Mouse (Mus musculus) MEL (cell line): Measurements from ENCODE around the gene Pole4. TPM values are rescaled to one million over a fixed set of nuclear protein-coding genes. Genes with fewer than 3 reads are reported as not detected.

ENCODE experiments used
- DNase-seq: peaks from one replicate; pipeline ENCODE4 v3.0.0; 2011; ENCODE audit warnings: low read depth, low spot score
- H3K27ac ChIP-seq: 2 replicates; pipeline ENCODE4 v1.5.1; 2012; ENCODE audit warnings: low read depth, mild to moderate bottlenecking, control low read depth, low read length, moderate library complexity; ENCODE audit not compliant: control insufficient read depth
- H3K27me3 ChIP-seq, 2 experiments: fragments of 150-350 bp in 1 of 2; sonication (generic) in 1 of 2; 2 replicates each; pipeline ENCODE4 v1.6.1; 2012; ENCODE audit warnings: low read length in 2 of 2, mild to moderate bottlenecking in 2 of 2, improper control_type of control experiment in 1 of 2, moderate library complexity in 1 of 2; ENCODE audit not compliant: insufficient read depth in 2 of 2, control insufficient read depth in 1 of 2
- H3K36me3 ChIP-seq, 2 experiments: 2 replicates each; pipeline ENCODE4 v1.6.1; 2012 to 2014; ENCODE audit warnings: low read length in 2 of 2, improper control_type of control experiment in 1 of 2, inconsistent platforms in 1 of 2, mild to moderate bottlenecking in 1 of 2; ENCODE audit not compliant: insufficient read depth in 2 of 2, control insufficient read depth in 1 of 2
- H3K4me1 ChIP-seq, 2 experiments: fragments of 150-350 bp in 1 of 2; sonication (generic) in 1 of 2; 2 replicates each; pipeline ENCODE4 v1.6.1; 2012; ENCODE audit warnings: low read length in 2 of 2, improper control_type of control experiment in 1 of 2, mild to moderate bottlenecking in 1 of 2; ENCODE audit not compliant: insufficient read depth in 2 of 2, control insufficient read depth in 1 of 2
- H3K4me3 ChIP-seq, 2 experiments: fragments of 150-350 bp in 1 of 2; sonication (generic) in 1 of 2; 2 replicates each; pipeline ENCODE4 v1.5.1; 2012; ENCODE audit warnings: low read depth in 2 of 2, low read length in 2 of 2, mild to moderate bottlenecking in 2 of 2, moderate library complexity in 2 of 2, control low read depth in 1 of 2, improper control_type of control experiment in 1 of 2; ENCODE audit not compliant: control insufficient read depth in 1 of 2, insufficient read depth in 1 of 2
- H3K79me2 ChIP-seq: 2 replicates; pipeline ENCODE4 v1.6.1; 2012; ENCODE audit warnings: mild to moderate bottlenecking, low read length, moderate library complexity; ENCODE audit not compliant: control insufficient read depth, poor library complexity, insufficient read depth
- H3K9ac ChIP-seq: 2 replicates; pipeline ENCODE4 v1.6.1; 2012; ENCODE audit warnings: low read depth, mild to moderate bottlenecking, control low read depth, low read length, moderate library complexity; ENCODE audit not compliant: control insufficient read depth, poor library complexity, severe bottlenecking
- H3K9me3 ChIP-seq: fragments of 150-350 bp; sonication (generic); replicated peaks from 2 replicates; pipeline ENCODE4 v1.6.1; 2012; ENCODE audit warnings: mild to moderate bottlenecking, low read length, improper control_type of control experiment, moderate library complexity; ENCODE audit not compliant: insufficient read depth
- BHLHE40 ChIP-seq: IDR thresholded peaks from 2 replicates; pipeline ENCODE4 v1.6.1; 2012; ENCODE audit warnings: low read depth, mild to moderate bottlenecking, inconsistent platforms, low read length, improper control_type of control experiment, borderline replicate concordance
- CTCF ChIP-seq, 3 experiments: IDR thresholded peaks in 2 of 3; conservative IDR thresholded peaks in 1 of 3; 2 replicates each; pipeline ENCODE4 v1.5.1; 2011 to 2012; ENCODE audit warnings: low read length in 3 of 3, low read depth in 2 of 3, mild to moderate bottlenecking in 2 of 3, improper control_type of control experiment in 1 of 3, inconsistent platforms in 1 of 3, mixed read lengths in 1 of 3, moderate library complexity in 1 of 3; ENCODE audit not compliant: control insufficient read depth in 1 of 3, insufficient read depth in 1 of 3, poor library complexity in 1 of 3, severe bottlenecking in 1 of 3
- ELF1 ChIP-seq: IDR thresholded peaks from 2 replicates; pipeline ENCODE4 v1.6.1; 2014; ENCODE audit warnings: low read depth, mild to moderate bottlenecking, inconsistent platforms, low read length, improper control_type of control experiment, moderate library complexity
- GABPA ChIP-seq: IDR thresholded peaks from 2 replicates; pipeline ENCODE4 v1.6.1; 2012; ENCODE audit warnings: low read depth, mild to moderate bottlenecking, inconsistent platforms, low read length, improper control_type of control experiment, moderate library complexity
- MAFK ChIP-seq: IDR thresholded peaks from 2 replicates; pipeline ENCODE4 v1.6.1; 2011; ENCODE audit warnings: low read depth, mild to moderate bottlenecking, low read length, improper control_type of control experiment, borderline replicate concordance
- MAX ChIP-seq: IDR thresholded peaks from 2 replicates; pipeline ENCODE4 v1.6.1; 2011; ENCODE audit warnings: low read length, improper control_type of control experiment
- MEF2A ChIP-seq: IDR thresholded peaks from 2 replicates; pipeline ENCODE4 v1.6.1; 2014; ENCODE audit warnings: low read depth, mild to moderate bottlenecking, inconsistent platforms, low read length, improper control_type of control experiment; ENCODE audit not compliant: poor library complexity, insufficient replicate concordance, severe bottlenecking; ENCODE audit errors: extremely low read depth
- MXI1 ChIP-seq: IDR thresholded peaks from 2 replicates; pipeline ENCODE4 v1.6.1; 2011; ENCODE audit warnings: mild to moderate bottlenecking, low read depth, low read length, improper control_type of control experiment
- MYB ChIP-seq: IDR thresholded peaks from 2 replicates; pipeline ENCODE4 v1.6.1; 2011; ENCODE audit warnings: mild to moderate bottlenecking, low read depth, low read length, improper control_type of control experiment
- MYC ChIP-seq: IDR thresholded peaks from 2 replicates; pipeline ENCODE4 v1.6.1; 2011; ENCODE audit warnings: low read depth, mild to moderate bottlenecking, low read length, improper control_type of control experiment, moderate library complexity
- NRF1 ChIP-seq: IDR thresholded peaks from 2 replicates; pipeline ENCODE4 v1.6.1; 2014; ENCODE audit warnings: low read depth, mild to moderate bottlenecking, inconsistent platforms, low read length, improper control_type of control experiment, moderate library complexity; ENCODE audit not compliant: poor library complexity, insufficient read depth, severe bottlenecking
- POLR2A ChIP-seq, 2 experiments: IDR thresholded peaks; 2 replicates each; pipeline ENCODE4 v1.6.1; 2011 to 2012; ENCODE audit warnings: low read length in 2 of 2, mild to moderate bottlenecking in 2 of 2, control low read depth in 1 of 2, improper control_type of control experiment in 1 of 2, low read depth in 1 of 2, moderate library complexity in 1 of 2; ENCODE audit not compliant: control insufficient read depth in 1 of 2, insufficient read depth in 1 of 2, poor library complexity in 1 of 2
- POLR2AphosphoS2 ChIP-seq: IDR thresholded peaks from 2 replicates; pipeline ENCODE4 v1.6.1; 2011; ENCODE audit warnings: low read length, improper control_type of control experiment
- RAD21 ChIP-seq: IDR thresholded peaks from 2 replicates; pipeline ENCODE4 v1.6.1; 2011; ENCODE audit warnings: mild to moderate bottlenecking, low read depth, low read length, improper control_type of control experiment
- SIN3A ChIP-seq: IDR thresholded peaks from 2 replicates; pipeline ENCODE4 v1.6.1; 2012; ENCODE audit warnings: low read length, improper control_type of control experiment, inconsistent platforms
- SMC3 ChIP-seq: IDR thresholded peaks from 2 replicates; pipeline ENCODE4 v1.6.1; 2011; ENCODE audit warnings: low read depth, low read length, improper control_type of control experiment
- TCF12 ChIP-seq: IDR thresholded peaks from 2 replicates; pipeline ENCODE4 v1.6.1; 2014; ENCODE audit warnings: low read depth, mild to moderate bottlenecking, inconsistent platforms, low read length, improper control_type of control experiment, moderate library complexity
- UBTF ChIP-seq: IDR thresholded peaks from 2 replicates; pipeline ENCODE4 v1.6.1; 2012; ENCODE audit warnings: low read depth, mild to moderate bottlenecking, inconsistent platforms, low read length, improper control_type of control experiment, moderate library complexity, borderline replicate concordance; ENCODE audit not compliant: insufficient read depth
- USF1 ChIP-seq: IDR thresholded peaks from 2 replicates; pipeline ENCODE4 v1.6.1; 2014; ENCODE audit warnings: low read depth, mild to moderate bottlenecking, inconsistent platforms, low read length, improper control_type of control experiment, moderate library complexity
- USF2 ChIP-seq, 2 experiments: IDR thresholded peaks; 2 replicates each; pipeline ENCODE4 v1.6.1; 2011 to 2012; ENCODE audit warnings: improper control_type of control experiment in 2 of 2, low read length in 2 of 2, borderline replicate concordance in 1 of 2, inconsistent platforms in 1 of 2, low read depth in 1 of 2, mild to moderate bottlenecking in 1 of 2; ENCODE audit not compliant: insufficient read depth in 1 of 2
- ZC3H11A ChIP-seq: IDR thresholded peaks from 2 replicates; pipeline ENCODE4 v1.6.1; 2012; ENCODE audit warnings: low read depth, mild to moderate bottlenecking, inconsistent platforms, low read length, improper control_type of control experiment
- ZMIZ1 ChIP-seq: IDR thresholded peaks from 2 replicates; pipeline ENCODE4 v1.6.1; 2012; ENCODE audit warnings: low read depth, mild to moderate bottlenecking, inconsistent platforms, low read length, improper control_type of control experiment, moderate library complexity
- ZNF384 ChIP-seq: IDR thresholded peaks from 2 replicates; pipeline ENCODE4 v1.6.1; 2012; ENCODE audit warnings: low read depth, mild to moderate bottlenecking, inconsistent platforms, low read length, improper control_type of control experiment
- polyA plus RNA-seq, 2 experiments: library from polyadenylated mRNA; stranded (reverse) in 1 of 2; unstranded in 1 of 2; fragments of >175 nt in 1 of 2; fragments of >200 nt in 1 of 2; gene quantifications; 2 replicates each; pipeline versions ENCODE4 v1.2.1 to v1.2.4; 2012; ENCODE audit warnings: low replicate concordance in 2 of 2, low read depth in 1 of 2; ENCODE audit not compliant: insufficient read length in 2 of 2, insufficient read depth in 1 of 2, missing spikeins in 1 of 2
- total RNA-seq: library from RNA; depleted of rRNA; stranded (reverse); fragments of 300-350 nt; gene quantifications from 2 replicates; pipeline ENCODE4 v1.2.3, GENCODE M21; 2012

Gene Pole4
- total and polyA plus RNA-seq, 3 experiments, result 67.2 to 76.7 TPM; not detected in 1

DNA sequence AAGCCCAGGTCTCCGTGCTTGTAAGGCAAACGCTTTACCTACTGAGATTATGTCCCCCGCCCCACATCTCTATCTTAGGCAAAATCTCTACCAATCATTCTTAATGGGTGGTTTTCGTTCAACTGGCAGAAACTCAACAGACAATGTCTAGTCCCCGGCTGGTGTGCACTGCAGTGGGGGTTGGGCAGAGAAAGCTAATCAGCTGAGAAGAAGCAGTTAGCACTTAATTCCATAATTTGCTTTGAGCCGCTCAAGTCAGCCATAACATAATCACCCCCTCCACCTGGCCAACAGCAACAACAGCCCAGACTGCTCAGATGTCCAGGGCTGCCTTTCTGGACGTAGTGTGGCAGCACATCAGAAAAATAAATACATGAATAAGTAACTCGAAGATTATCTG, 100.4 kb downstream of the Pole4 start:
- Histone ChIP-seq H3K4me3 (no peak overlapping the region), H3K27me3 (peaks cover 0 to 2% of the 10 kb centered on the region in 2 experiments; a peak in 1 of 4 replicates), H3K9ac (no peak overlapping the region), H3K36me3 (no peaks in the 10 kb centered on the region), H3K9me3 (no peaks in the 10 kb centered on the region), H3K27ac (no peak overlapping the region), H3K4me1 (no peaks in the 10 kb centered on the region), H3K79me2 (no peaks in the 10 kb centered on the region)
- no peak for DNase-seq
- TF ChIP-seq SIN3A (no peak), RAD21 (no peak), POLR2A (IDR thresholded peaks at IDR 0.05; ENCODE audit: control insufficient read depth in 1 of 2, insufficient read depth in 1 of 2, low read depth in 1 of 2, low read length in 2 of 2, poor library complexity in 1 of 2) (no peak), MEF2A (no peak), BHLHE40 (no peak), ZMIZ1 (no peak), USF1 (no peak), NRF1 (no peak), POLR2AphosphoS2 (no peak), MYC (no peak), USF2 (IDR thresholded peaks at IDR 0.05; ENCODE audit: borderline replicate concordance in 1 of 2, insufficient read depth in 1 of 2, low read depth in 1 of 2, low read length in 2 of 2) (no peak), MYB (no peak), SMC3 (no peak), MXI1 (no peak), UBTF (no peak), GABPA (no peak), MAFK (no peak), MAX (no peak), ZC3H11A (no peak), ELF1 (no peak)

DNA sequence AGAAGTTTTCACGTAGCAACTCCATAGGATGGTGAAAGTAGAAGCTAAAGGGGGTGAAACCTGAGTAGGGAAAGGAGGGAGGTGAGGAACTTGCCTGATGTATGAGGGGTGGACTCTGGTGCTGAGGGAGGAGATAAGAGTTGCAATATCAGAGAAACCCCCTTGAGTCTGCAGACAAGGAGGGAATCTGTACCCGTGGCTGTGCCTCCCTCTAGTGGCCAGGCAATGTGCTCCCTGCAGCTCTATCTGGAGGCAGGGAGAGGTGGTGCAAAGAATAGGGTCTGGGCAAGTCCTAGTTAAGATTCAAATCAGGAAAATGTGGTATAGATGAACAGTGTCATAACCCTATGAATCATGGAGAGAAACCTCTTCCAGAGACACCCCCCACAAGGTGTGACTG, 101.5 kb downstream of the Pole4 start:
- peak; percentile 56 to 72 (median 64) for TF ChIP-seq CTCF (IDR thresholded peaks at IDR 0.05 in 2 of 3, conservative IDR thresholded peaks at IDR 0.05 in 1 of 3; ENCODE audit: control insufficient read depth in 1 of 3, insufficient read depth in 1 of 3, low read depth in 2 of 3, low read length in 3 of 3, poor library complexity in 1 of 3, severe bottlenecking in 1 of 3)
- TF ChIP-seq TCF12, result no peak
- TF ChIP-seq ZC3H11A, result peak; percentile 34; the same call in 1 of the 2 replicates
- TF ChIP-seq SMC3, result peak; percentile 58
- peak; percentile 64 for TF ChIP-seq RAD21
- no peak for TF ChIP-seq ZNF384

More for the DNA sequence above, 101.5 kb downstream of the Pole4 start:
- Histone ChIP-seq H3K36me3 (no peaks in the 10 kb centered on the region), H3K9me3 (no peaks in the 10 kb centered on the region), H3K4me3 (no peak overlapping the region), H3K9ac (no peak overlapping the region), H3K27me3 (peaks cover 0 to 2% of the 10 kb centered on the region in 2 experiments; a peak in 1 of 4 replicates), H3K27ac (no peak overlapping the region), H3K4me1 (no peaks in the 10 kb centered on the region), H3K79me2 (no peaks in the 10 kb centered on the region)
- DNase-seq, result peak; percentile 43
